Mouse (Mus musculus) embryonic fibroblast, embryonic 13.5 days (primary cell): ENCODE measurements around the gene Mdp1.

Source experiments
- CTCF ChIP-seq: IDR thresholded peaks from 2 replicates; pipeline ENCODE4 v1.5.1; 2011; ENCODE audit warnings: mild to moderate bottlenecking, control low read depth, low read length, moderate library complexity, borderline replicate concordance; ENCODE audit not compliant: insufficient read depth
- POLR2A ChIP-seq: IDR thresholded peaks from 2 replicates; pipeline ENCODE4 v1.6.1; 2011; ENCODE audit warnings: low read depth, mild to moderate bottlenecking, control low read depth, low read length, moderate library complexity

GRCm38 (mm10) chr14:55658011-55658410 is 2.3 kb downstream of the Mdp1 start:
- TF ChIP-seq CTCF (no peak), POLR2A (no peak)
